8 mouse cellular contexts compared by ENCODE assay signal in genomic region chr8:124926351-124926771, GRCm38 (mm10). TPM values are rescaled to one million over a fixed set of nuclear protein-coding genes. Genes with fewer than 3 reads are reported as not detected.
DNase-seq lines count a peak whose midpoint lies in the region; ATAC-seq and TF ChIP-seq lines count a peak whose summit lies in the region.
"Had no signal": no experiment of that assay in that cellular context is flagged by ENCODE, and none has a peak within 500 bp of the region (broad histone marks: within the 10 kb centered on the region; RNA-seq: fewer than 3 reads in every experiment).

No protein-coding gene starts in this region.

- no peaks in the 10 kb centered on the region for H3K36me3 ChIP-seq in midbrain, postnatal 0 days (ENCODE audit: insufficient read depth, low read length)
- H3K36me3 ChIP-seq in midbrain, embryonic 11.5 days (ENCODE audit: control insufficient read depth, insufficient read depth, low read length): no peaks in the 10 kb centered on the region
- H3K36me3 ChIP-seq in intestine, postnatal 0 days (ENCODE audit: control insufficient read depth, insufficient read depth): no peaks in the 10 kb centered on the region
- H3K36me3 ChIP-seq in stomach, embryonic 15.5 days: no peaks in the 10 kb centered on the region

- no peaks in the 10 kb centered on the region for H3K27me3 ChIP-seq in midbrain, postnatal 0 days (ENCODE audit: insufficient read depth, low read length)
- H3K27me3 ChIP-seq in midbrain, embryonic 11.5 days (ENCODE audit: control insufficient read depth, insufficient read depth, low read length): no peaks in the 10 kb centered on the region
- no peaks in the 10 kb centered on the region for H3K27me3 ChIP-seq in intestine, postnatal 0 days (replicated peaks; ENCODE audit: control insufficient read depth, insufficient read depth, low read length)
- H3K27me3 ChIP-seq in stomach, embryonic 15.5 days (replicated peaks): no peaks in the 10 kb centered on the region

- ATAC-seq in midbrain, postnatal 0 days (ENCODE audit: low FRiP score): no peak
- no peak for ATAC-seq in midbrain, embryonic 11.5 days (ENCODE audit: low FRiP score)
- ATAC-seq in intestine, postnatal 0 days: peak; percentile 22; the same call in 1 of the 2 replicates
- ATAC-seq in stomach, embryonic 15.5 days (ENCODE audit: insufficient read depth, low FRiP score, low read depth): peak; percentile 72; the same call in 1 of the 2 replicates
- no peak for ATAC-seq in erythroid progenitor cell, adult 5-6 weeks (replicated peaks; ENCODE audit: low FRiP score, poor library complexity, severe bottlenecking)

- no peak overlapping the region for H3K9ac ChIP-seq in midbrain, postnatal 0 days (replicated peaks; ENCODE audit: low read length, poor library complexity, severe bottlenecking)
- H3K9ac ChIP-seq in midbrain, embryonic 11.5 days (ENCODE audit: low read length): no peak overlapping the region
- H3K9ac ChIP-seq in intestine, postnatal 0 days (ENCODE audit: low read depth, low read length): no peak overlapping the region
- no peak overlapping the region for H3K9ac ChIP-seq in stomach, embryonic 15.5 days

- H3K4me2 ChIP-seq in midbrain, postnatal 0 days (ENCODE audit: low read depth, low read length, poor library complexity, severe bottlenecking): no peak overlapping the region
- H3K4me2 ChIP-seq in midbrain, embryonic 11.5 days: no peak overlapping the region
- H3K4me2 ChIP-seq in intestine, postnatal 0 days (replicated peaks; ENCODE audit: low read depth): no peak overlapping the region
- H3K4me2 ChIP-seq in stomach, embryonic 15.5 days: no peak overlapping the region

- no peak overlapping the region for H3K4me3 ChIP-seq in midbrain, postnatal 0 days (ENCODE audit: low read depth, low read length)
- no peak overlapping the region for H3K4me3 ChIP-seq in midbrain, embryonic 11.5 days (ENCODE audit: low read depth, low read length)
- no peak overlapping the region for H3K4me3 ChIP-seq in intestine, postnatal 0 days (ENCODE audit: low read depth, low read length)
- H3K4me3 ChIP-seq in stomach, embryonic 15.5 days (replicated peaks): no peak overlapping the region

- no peaks in the 10 kb centered on the region for H3K9me3 ChIP-seq in midbrain, postnatal 0 days (ENCODE audit: low read length)
- H3K9me3 ChIP-seq in midbrain, embryonic 11.5 days (ENCODE audit: control insufficient read depth, low read length): no peaks in the 10 kb centered on the region
- H3K9me3 ChIP-seq in intestine, postnatal 0 days (ENCODE audit: control insufficient read depth): no peaks in the 10 kb centered on the region
- no peaks in the 10 kb centered on the region for H3K9me3 ChIP-seq in stomach, embryonic 15.5 days

- intact Hi-C loops in gastrocnemius, postnatal 14 days (cut with DNase I; ENCODE audit: low total_unique reads): no loop called here
- intact Hi-C loops in left cerebral cortex, postnatal 25 days (cut with DNase I): no loop called here

- no peak overlapping the region for H3K27ac ChIP-seq in midbrain, postnatal 0 days (ENCODE audit: low read depth, low read length)
- no peak overlapping the region for H3K27ac ChIP-seq in midbrain, embryonic 11.5 days (ENCODE audit: low read depth, low read length)
- peak overlapping the region; percentile 70; the same call in 1 of the 2 replicates for H3K27ac ChIP-seq in intestine, postnatal 0 days (ENCODE audit: low read depth, low read length)
- peak overlapping the region; percentile 64 for H3K27ac ChIP-seq in stomach, embryonic 15.5 days

- peak; percentile 56 for DNase-seq in midbrain, postnatal 0 days (ENCODE audit: low spot score)
- DNase-seq in midbrain, embryonic 11.5 days (ENCODE audit: low spot score, missing footprints): no peak
- DNase-seq in gastrocnemius, postnatal 14 days: peak; percentile 54
- DNase-seq in left cerebral cortex, postnatal 25 days (ENCODE audit: low spot score in 2 of 2): no peak
- DNase-seq: adrenal gland, adult 8-10 months had no signal

- 75% methylated on average over 10 of the region's 10 CpGs for WGBS in midbrain, postnatal 0 days
- WGBS in midbrain, embryonic 11.5 days: 86% methylated on average over 10 of the region's 10 CpGs
- WGBS in intestine, postnatal 0 days: 44% methylated on average over 10 of the region's 10 CpGs
- 42% methylated on average over 10 of the region's 10 CpGs for WGBS in stomach, embryonic 15.5 days

- no peaks in the 10 kb centered on the region for H3K4me1 ChIP-seq in midbrain, postnatal 0 days (ENCODE audit: insufficient read depth, low read length)
- H3K4me1 ChIP-seq in midbrain, embryonic 11.5 days (ENCODE audit: control insufficient read depth, insufficient read depth, low read length): no peaks in the 10 kb centered on the region
- peaks cover 10% of the 10 kb centered on the region; the same call in 1 of the 2 replicates for H3K4me1 ChIP-seq in intestine, postnatal 0 days (replicated peaks; ENCODE audit: control insufficient read depth, insufficient read depth, low read length)
- H3K4me1 ChIP-seq in stomach, embryonic 15.5 days: peaks cover 14% of the 10 kb centered on the region

- TF ChIP-seq CTCF in midbrain, postnatal 0 days (IDR thresholded peaks at IDR 0.05): no peak
- TF ChIP-seq CTCF in intestine, postnatal 0 days (IDR thresholded peaks at IDR 0.05; ENCODE audit: low read depth): no peak

RNA-seq across cellular contexts. Expression of gene Egln1, which starts 22.8 kb away (rescaled TPM):
- total RNA-seq in midbrain, postnatal 0 days (2014; rRNA removed): 42.1 and 52.7 TPM in 2 replicates
- 12.9 and 13.6 TPM in 2 replicates for polyA plus RNA-seq in midbrain, postnatal 0 days (2015; fragmentation: Nextera tagmentation; extraction: Ambion mirVana)
- polyA plus RNA-seq in midbrain, embryonic 11.5 days (2014; fragmentation: Nextera tagmentation; extraction: Ambion mirVana): 18.5 and 21.0 TPM in 2 replicates
- total RNA-seq in gastrocnemius, postnatal 14 days (2021): 10 to 100 TPM; 70.1 to 76.6 TPM
- polyA plus RNA-seq in intestine, postnatal 0 days (2015; fragmentation: Nextera tagmentation; extraction: Ambion mirVana): 8.2 and 8.5 TPM in 2 replicates
- 14.0 and 15.2 TPM in 2 replicates for polyA plus RNA-seq in stomach, embryonic 15.5 days (2015; fragmentation: Nextera tagmentation; extraction: Ambion mirVana)
- total RNA-seq in erythroid progenitor cell, adult 5-6 weeks (2015; ENCODE audit: low replicate concordance): 2.5 and 5.4 TPM in 2 replicates
- 2.2 and 2.9 TPM in 2 replicates for total RNA-seq in erythroid progenitor cell, adult 5-6 weeks (2017; ENCODE audit: low replicate concordance)
- total RNA-seq in left cerebral cortex, postnatal 25 days (2021): 10 to 100 TPM; 67.3 to 67.5 TPM

RNA-seq across cellular contexts. Expression of gene Sprtn, which starts 28.7 kb away (rescaled TPM):
- 13.9 and 17.1 TPM in 2 replicates for total RNA-seq in midbrain, postnatal 0 days (2014; rRNA removed)
- polyA plus RNA-seq in midbrain, postnatal 0 days (2015; fragmentation: Nextera tagmentation; extraction: Ambion mirVana): 6.0 and 6.1 TPM in 2 replicates
- 12.5 and 14.1 TPM in 2 replicates for polyA plus RNA-seq in midbrain, embryonic 11.5 days (2014; fragmentation: Nextera tagmentation; extraction: Ambion mirVana)
- total RNA-seq in gastrocnemius, postnatal 14 days (2021): 1 to 10 TPM; 6.6 to 8.8 TPM
- 4.5 and 4.7 TPM in 2 replicates for polyA plus RNA-seq in intestine, postnatal 0 days (2015; fragmentation: Nextera tagmentation; extraction: Ambion mirVana)
- polyA plus RNA-seq in stomach, embryonic 15.5 days (2015; fragmentation: Nextera tagmentation; extraction: Ambion mirVana): 9.6 and 9.9 TPM in 2 replicates
- total RNA-seq in erythroid progenitor cell, adult 5-6 weeks (2015; ENCODE audit: low replicate concordance): 15.9 and 17.7 TPM in 2 replicates
- total RNA-seq in erythroid progenitor cell, adult 5-6 weeks (2017; ENCODE audit: low replicate concordance): 16.6 and 20.2 TPM in 2 replicates
- total RNA-seq in left cerebral cortex, postnatal 25 days (2021): 10 to 100 TPM; 12.7 to 12.9 TPM

RNA-seq across cellular contexts. Expression of gene Exoc8, which starts 28.9 kb away (rescaled TPM):
- total RNA-seq in midbrain, postnatal 0 days (2014; rRNA removed): 33.6 and 34.4 TPM in 2 replicates
- polyA plus RNA-seq in midbrain, postnatal 0 days (2015; fragmentation: Nextera tagmentation; extraction: Ambion mirVana): 10.5 and 10.7 TPM in 2 replicates
- 7.1 and 7.2 TPM in 2 replicates for polyA plus RNA-seq in midbrain, embryonic 11.5 days (2014; fragmentation: Nextera tagmentation; extraction: Ambion mirVana)
- total RNA-seq in gastrocnemius, postnatal 14 days (2021): 1 to 10 TPM; 7.7 to 8.8 TPM
- 4.7 and 5.4 TPM in 2 replicates for polyA plus RNA-seq in intestine, postnatal 0 days (2015; fragmentation: Nextera tagmentation; extraction: Ambion mirVana)
- polyA plus RNA-seq in stomach, embryonic 15.5 days (2015; fragmentation: Nextera tagmentation; extraction: Ambion mirVana): 8.8 and 8.9 TPM in 2 replicates
- 1.8 and 7.1 TPM in 2 replicates for total RNA-seq in erythroid progenitor cell, adult 5-6 weeks (2015; ENCODE audit: low replicate concordance)
- 7.9 and 11.4 TPM in 2 replicates for total RNA-seq in erythroid progenitor cell, adult 5-6 weeks (2017; ENCODE audit: low replicate concordance)
- 10 to 100 TPM; 36.2 to 38.9 TPM for total RNA-seq in left cerebral cortex, postnatal 25 days (2021)

Comparison
In these comparisons a context has a peak if more than half of its experiments do, and no peak if none do; other contexts are left out.
1. DNase-seq: peak in midbrain, postnatal 0 days (single experiment) and gastrocnemius, postnatal 14 days (single experiment); none in midbrain, embryonic 11.5 days (single experiment) and left cerebral cortex, postnatal 25 days (0 of 2).
2. ATAC-seq: peak in intestine, postnatal 0 days (single experiment) and stomach, embryonic 15.5 days (single experiment); none in midbrain, postnatal 0 days (single experiment), midbrain, embryonic 11.5 days (single experiment) and erythroid progenitor cell, adult 5-6 weeks (single experiment).
3. H3K27ac ChIP-seq: peak in intestine, postnatal 0 days (single experiment) and stomach, embryonic 15.5 days (single experiment); none in midbrain, postnatal 0 days (single experiment) and midbrain, embryonic 11.5 days (single experiment).